Mouse (Mus musculus) gastrocnemius, postnatal 10 days (tissue): ENCODE results near the gene Epsti1. TPM values are rescaled to one million over a fixed set of nuclear protein-coding genes. Genes with fewer than 3 reads are reported as not detected.
"Not testable (repeated sequence)": the region's sequence is repeated elsewhere in the genome, so short reads cannot be mapped to it uniquely, and the experiment has no call there.

ENCODE experiments used
- DNase-seq: peaks from one replicate; pipeline ENCODE4 v3.0.0; 2021; ENCODE audit warnings: mixed read lengths
- long read RNA-seq, 2 experiments: library from polyadenylated mRNA; stranded (forward); transcript quantifications; one replicate each; pipeline ENCODE4 v2.0.0; 2021
- total RNA-seq, 2 experiments: library from RNA; stranded (reverse); gene quantifications; 2 replicates each; pipeline ENCODE4 v1.2.3; 2021

Epsti1 gene
- under 1 TPM; 0.49 to 0.63 TPM for total RNA-seq
- long read RNA-seq, experiment 1: 0 reads
- long read RNA-seq, experiment 2: 0 reads

DNA sequence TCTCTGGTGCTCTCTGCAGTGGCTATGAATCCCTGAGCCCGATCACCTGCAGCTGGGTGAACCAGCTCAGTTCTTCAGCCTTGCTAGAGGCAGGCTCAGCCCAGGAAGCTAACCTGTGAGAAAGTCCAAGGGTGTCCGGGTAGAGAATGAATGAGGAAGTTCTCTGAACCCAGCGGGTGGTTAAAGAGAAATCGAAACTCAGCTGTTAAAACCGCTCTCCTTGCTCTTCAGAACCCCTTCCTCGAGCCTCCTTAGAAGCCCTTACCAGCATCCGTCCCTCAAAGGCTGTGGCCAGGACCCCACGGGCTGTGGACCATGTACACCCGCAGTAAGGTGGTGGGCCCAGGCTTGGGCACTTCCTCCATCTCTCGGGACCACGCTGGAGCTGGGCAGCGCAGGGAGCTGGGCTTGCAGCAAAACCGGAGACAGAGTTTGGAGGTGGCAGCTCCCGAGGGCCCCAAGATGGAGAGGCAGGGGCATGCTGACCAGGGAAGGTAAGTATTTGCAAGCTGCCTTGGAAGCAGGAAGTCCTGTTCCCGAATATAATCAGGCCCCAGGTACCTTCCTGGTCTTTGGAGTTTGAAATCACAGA lies at the start of gene Epsti1:
TSS of gene Epsti1 (plus strand) at position 69 of the 592 bp plus-strand sequence.
- DNase-seq: peak; percentile 7

- DNase-seq: no peak
Observed at GRCm38 (mm10) chr14:77859894-77860293, 44.1 kb upstream of the Epsti1 start.

DNA sequence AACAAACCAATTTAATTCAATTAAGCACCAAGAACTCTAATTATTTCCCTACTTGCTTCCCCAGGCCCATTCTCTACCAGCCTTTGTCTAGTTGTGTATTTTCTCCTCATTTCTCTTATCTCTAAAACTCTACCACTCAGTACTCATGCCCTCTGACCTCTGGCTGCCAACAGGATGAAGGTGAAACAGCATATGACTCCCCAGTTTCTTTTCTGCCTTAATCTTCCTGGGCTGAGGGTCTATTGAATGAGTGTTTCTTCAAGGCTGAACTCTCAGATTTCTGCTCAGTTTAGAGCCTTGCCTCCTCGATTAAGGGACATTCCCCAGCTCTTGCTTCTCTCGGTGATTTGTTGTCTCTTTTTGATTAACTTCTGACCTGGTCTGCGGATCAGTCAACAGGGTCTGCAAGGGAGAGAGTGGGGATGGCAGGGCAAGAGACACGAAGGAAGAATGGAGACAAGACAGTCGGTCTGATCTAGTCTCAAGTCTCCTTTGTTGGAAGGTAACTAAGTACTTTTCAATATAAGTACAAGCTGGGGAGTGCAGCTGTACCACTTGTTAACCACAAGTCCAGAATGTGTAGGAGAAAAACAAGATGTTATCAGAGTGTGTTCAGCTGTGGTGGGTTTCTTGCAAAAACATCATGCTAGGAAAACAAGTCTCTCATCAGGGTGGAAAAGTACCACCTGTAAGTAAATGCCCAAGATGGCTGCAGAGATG lies 43.0 kb upstream of the Epsti1 start:
- no peak for DNase-seq

DNA sequence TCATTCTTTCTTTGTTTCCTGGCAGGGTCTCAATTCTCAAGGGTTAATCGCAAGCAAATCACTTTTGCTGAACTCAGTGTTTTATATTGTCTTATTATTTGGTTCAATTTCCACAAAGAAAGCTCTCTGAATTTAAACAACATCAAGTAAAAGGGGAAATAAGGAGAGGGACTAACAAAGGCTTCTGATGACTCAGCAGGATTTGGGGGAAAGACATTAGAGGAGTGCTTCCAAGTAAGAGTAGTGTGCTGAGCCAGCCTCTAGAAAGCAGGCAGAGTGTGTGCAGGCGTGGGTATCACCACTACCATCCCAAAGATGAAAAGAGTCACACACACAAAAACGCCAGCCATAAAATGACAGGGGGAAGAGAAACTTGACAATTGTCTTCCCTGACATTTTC lies 40.0 kb upstream of the Epsti1 start:
- no peak for DNase-seq

DNA sequence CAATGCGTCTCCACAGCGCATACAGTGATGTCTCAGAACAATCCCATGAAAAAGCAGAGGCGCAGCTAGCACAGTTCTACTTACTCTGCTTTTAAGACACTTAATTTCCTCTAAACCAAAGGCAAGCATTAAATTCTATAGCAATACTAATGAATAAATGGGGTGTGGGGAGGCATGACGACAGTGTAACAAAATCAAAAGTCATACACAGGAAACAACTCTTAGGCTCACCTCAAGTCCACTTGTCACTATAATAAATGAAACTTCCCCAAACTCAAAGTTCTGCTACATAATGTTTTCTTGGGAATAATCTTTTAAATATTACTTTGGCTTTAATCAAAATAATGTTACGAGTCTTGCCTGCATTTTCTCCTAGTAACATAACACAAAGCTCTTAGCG lies 39.5 kb upstream of the Epsti1 start:
- no peak for DNase-seq

DNA sequence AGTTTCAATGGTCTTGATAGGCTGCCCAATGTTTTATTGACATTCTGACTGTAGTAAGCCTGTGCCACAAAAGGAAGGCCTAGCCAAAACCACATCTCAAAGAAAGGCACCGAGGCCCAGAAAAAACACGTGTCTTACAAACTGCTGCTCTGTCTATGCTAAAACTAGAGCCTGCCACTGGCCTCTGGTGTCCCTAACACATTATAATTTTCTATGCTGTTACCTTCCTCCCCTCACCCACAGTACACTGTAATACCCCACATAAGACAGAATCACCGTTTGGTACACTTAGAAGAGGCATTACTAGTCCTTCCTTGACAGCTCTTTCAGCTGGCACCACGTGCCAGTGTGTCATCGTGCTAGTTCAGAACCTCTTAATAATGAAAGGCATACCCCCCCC lies 36.4 kb upstream of the Epsti1 start:
- no peak for DNase-seq

GRCm38 (mm10) chr14:77870926-77871325 lies 33.1 kb upstream of the Epsti1 start:
- DNase-seq: no peak

GRCm38 (mm10) chr14:77871380-77871975 lies 32.6 kb upstream of the Epsti1 start:
- no peak for DNase-seq

GRCm38 (mm10) chr14:77874304-77875241 lies 29.5 kb upstream of the Epsti1 start, which contains the start of gene Dnajc15:
Gene Dnajc15, minus strand, starts transcription at chr14:77875125.
- peak; percentile 89 for DNase-seq

DNA sequence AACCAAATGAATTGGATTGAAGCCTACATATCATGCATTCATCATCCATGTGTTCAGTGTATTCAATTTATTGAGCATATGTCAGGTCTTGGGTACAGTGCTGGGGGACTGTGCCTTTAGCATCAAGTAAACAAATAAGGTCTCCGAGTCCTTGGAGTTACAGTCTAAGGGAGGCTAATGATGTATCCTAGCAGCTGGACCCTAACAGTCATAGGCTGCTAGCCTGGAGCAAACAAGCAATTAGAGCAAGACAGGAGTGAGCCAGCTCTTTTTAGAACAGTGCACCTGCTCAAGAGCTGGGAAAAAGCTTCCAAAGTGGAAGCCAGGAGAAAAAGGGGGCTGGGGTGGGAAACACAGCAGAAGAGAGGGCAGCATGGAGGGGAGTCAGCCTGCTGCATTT lies 27.8 kb upstream of the Epsti1 start:
- DNase-seq: no peak

DNA sequence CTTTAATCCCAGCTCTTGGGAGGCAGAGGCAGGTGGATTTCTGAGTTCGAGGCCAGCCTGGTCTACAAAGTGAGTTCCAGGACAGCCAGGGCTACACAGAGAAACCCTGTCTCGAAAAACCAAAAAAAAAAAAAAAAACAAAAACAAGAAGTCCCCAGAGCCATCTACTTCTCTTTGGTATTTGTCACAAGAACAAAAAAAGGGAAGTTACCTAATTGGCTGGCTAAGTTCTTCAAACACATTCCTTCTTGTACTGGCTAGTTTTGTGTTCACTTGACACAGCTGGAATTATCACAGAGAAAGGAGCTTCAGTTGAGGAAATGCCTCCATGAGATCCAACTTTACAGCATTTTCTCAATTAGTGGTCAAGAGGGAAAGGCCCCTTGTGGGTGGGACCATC lies 26.2 kb upstream of the Epsti1 start:
- not testable (repeated sequence) for DNase-seq

- DNase-seq: no peak
Observed at GRCm38 (mm10) chr14:77881998-77882397, 22.0 kb upstream of the Epsti1 start.

GRCm38 (mm10) chr14:77882669-77883068 lies 21.4 kb upstream of the Epsti1 start:
- DNase-seq: no peak

- no peak for DNase-seq
Observed at GRCm38 (mm10) chr14:77886376-77886775, 17.7 kb upstream of the Epsti1 start.

GRCm38 (mm10) chr14:77886941-77887340 lies 17.1 kb upstream of the Epsti1 start:
- DNase-seq: no peak

DNA sequence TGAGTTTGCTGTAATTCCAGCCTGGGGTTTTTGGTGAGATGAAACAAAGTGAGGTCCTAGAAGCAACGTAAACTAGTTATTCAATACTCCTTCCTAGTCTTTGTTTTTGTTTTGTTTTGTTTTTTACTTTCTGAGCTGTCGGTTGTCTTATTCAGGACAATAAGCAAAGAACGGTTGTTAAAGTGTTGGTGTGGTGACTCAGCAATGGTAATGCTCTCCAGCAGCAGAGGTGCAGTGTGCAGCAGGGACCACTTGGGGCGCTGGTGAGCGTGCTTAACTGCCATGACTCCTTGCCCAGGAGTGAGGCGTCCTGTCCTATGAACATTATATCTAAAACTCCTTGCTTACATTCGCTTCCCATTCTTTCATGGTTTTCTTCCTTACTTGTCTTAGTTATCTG lies 14.1 kb upstream of the Epsti1 start:
- no peak for DNase-seq

GRCm38 (mm10) chr14:77895951-77896350 lies 8.1 kb upstream of the Epsti1 start:
- DNase-seq: no peak

- DNase-seq: no peak
Observed at GRCm38 (mm10) chr14:77902541-77902940, 1.5 kb upstream of the Epsti1 start.

DNA sequence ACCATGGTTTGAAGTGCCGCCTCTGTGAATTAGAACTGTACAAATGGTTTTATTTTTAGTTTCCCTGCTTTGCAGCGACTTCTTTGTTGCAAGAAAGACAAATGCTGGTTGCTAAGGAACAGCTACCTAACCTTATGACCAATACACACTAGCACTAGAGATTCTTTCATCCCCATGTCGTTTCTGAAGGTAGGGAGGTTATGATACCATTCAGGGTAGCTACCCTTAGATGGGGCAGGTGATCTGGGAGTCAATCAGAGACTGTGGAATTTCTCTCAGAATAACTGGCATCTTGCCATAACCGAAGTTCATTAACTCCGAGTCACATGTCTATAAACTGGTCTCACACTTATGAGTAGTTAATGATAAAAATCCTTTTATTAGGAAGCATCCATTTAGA lies 1.4 kb downstream of the Epsti1 start:
- no peak for DNase-seq

- no peak for DNase-seq
Observed at GRCm38 (mm10) chr14:77906586-77906985, 2.5 kb downstream of the Epsti1 start.

DNA sequence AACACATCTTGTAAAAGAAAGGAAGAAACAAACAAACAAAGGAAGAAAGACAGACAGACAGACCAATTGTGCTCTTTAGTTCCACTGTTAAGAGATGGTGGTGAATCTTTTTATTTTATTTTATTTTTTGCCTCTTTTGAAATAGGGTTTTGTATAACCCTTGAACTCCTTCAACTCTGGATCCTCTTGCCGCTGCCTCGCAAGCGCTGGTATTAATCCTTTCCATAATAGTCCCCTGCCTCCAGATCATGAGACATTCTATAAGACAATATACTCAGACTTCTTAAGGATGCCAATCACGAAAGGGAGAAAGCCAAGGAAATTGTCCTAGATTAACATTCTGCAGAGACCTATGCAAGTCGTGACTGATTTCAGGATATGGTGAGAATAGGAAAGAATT lies 11.7 kb downstream of the Epsti1 start:
- no peak for DNase-seq

DNA sequence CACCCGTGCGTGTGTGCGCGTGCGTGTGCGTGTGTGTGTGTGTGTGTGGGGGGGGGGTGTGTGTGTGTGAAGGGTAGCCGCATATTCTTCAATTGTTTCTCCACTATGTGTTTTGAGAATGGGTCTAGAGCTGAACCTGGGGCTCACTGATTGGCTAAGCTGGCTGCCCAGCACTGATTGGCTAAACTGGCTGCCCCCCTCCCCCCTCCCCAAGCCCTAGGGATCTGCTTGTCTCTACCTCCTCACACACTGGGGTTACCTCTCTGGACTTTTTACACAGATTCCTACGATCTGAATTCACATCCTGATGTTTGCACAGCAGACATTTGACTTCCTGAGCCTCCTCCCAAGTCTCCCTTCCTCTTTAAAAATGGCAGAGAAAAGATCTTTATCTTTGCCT lies 17.6 kb downstream of the Epsti1 start:
- DNase-seq: no peak
